Mouse (Mus musculus) layer of hippocampus, adult 11-12 months (tissue): ENCODE results near the gene Espn.

Experiments used
- DNase-seq: peaks from one replicate; pipeline ENCODE4 v3.0.0; 2022; ENCODE audit warnings: low spot score

Espn gene

GRCm38 (mm10) chr4:152151966-152152544 lies at the start of gene Espn:
Gene Espn, minus strand, starts transcription at chr4:152152371.
- DNase-seq, result no peak

- DNase-seq, result no peak
Observed at GRCm38 (mm10) chr4:152201492-152201891, 49.3 kb upstream of the Espn start.

- no peak for DNase-seq
Observed at GRCm38 (mm10) chr4:152199617-152200016, 47.4 kb upstream of the Espn start.

DNA sequence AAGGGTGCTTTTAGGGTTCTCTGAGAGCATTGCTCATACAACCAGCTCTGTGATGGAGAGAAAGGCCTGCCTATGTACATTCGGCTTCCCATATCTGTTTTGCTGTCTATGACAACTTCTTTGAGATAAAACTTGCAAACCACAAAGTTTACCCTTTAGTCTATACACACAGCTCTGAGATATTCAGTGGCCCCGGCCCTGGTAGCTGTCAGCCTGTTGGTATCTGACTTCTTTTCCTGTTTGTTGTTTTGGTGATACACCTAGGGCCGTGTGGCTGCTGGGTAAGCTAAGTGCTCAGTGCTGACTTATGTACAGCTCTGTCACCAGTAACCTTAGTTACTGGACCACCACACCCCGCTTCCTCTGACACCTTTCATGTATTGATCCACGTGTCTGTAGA lies 45.4 kb upstream of the Espn start:
- DNase-seq, result no peak

GRCm38 (mm10) chr4:152196276-152196675 lies 44.1 kb upstream of the Espn start:
- no peak for DNase-seq

DNA sequence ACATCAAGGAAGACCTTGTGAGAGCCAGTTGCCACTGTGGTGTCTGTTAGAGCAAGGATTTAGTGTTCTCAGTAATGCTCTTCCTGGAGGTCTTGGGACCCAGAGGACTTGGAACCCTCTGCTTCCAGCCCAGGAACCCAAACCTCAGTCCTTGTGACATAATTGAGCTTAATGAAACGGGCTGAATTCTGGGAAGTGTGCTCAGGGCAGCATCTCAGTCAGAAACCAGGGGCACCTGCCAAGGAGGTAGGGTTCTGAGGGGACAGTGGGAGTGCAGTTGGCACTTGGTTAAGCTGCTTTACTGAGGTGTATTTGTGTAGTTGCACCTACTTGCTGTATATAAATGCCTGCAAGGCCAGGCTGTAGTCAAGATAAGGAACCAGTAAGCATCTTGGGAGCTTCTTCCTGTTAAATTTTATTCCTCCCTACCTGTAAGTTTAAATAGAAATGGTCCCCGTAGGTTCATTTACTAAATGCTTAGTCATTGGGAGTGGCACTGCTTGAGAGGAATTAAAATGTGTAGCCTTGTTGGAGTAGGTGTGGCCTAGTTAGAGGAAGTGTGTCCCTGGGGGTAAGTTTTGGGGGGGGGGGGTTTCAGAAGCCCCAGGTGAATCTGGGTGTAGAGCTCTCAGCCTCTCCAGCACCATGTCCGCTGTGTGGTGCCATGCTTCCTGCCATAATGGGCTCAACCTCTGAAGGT lies 42.5 kb upstream of the Espn start:
- no peak for DNase-seq

DNA sequence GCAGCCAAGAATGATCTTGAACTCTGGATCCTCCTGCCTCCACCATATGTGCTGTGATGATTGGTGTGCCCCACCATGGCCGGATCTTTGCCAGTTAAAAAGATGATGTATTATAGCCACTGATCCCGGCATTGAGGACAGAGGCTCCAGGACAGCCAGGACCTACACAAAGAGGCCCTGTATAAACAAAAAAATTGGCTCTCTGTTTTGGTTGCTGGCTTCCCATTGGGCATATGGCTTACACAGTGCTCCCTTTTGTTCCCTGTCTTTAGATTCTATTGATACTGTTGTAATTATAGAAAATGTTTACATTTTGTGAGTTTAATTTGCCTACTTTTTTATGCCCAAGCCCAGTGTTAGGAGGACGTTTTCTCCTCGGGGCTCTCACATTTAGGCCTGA lies 40.4 kb upstream of the Espn start:
- no peak for DNase-seq

- DNase-seq, result no peak
Observed at GRCm38 (mm10) chr4:152190701-152191100, 38.5 kb upstream of the Espn start.

- no peak for DNase-seq
Observed at GRCm38 (mm10) chr4:152190096-152190653, 38.0 kb upstream of the Espn start.

DNA sequence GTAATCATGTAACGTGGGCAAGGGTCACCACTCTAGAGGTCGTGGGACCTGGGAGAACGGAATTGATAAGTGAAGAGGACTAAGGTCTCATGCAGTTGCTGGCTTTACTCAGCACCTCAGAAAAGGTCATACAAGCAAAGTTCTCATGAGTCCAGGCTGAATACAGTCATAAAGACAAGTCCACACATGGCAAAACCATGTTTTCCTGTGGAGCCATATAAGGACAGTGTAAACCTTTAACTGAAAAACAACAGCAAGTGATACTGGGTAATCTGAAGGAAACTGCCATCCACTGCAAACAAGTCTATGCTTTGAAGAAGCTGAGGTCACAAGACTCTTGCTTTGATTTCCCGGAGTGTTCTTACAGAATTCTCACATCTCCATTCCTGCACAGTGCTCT lies 37.5 kb upstream of the Espn start:
- DNase-seq, result no peak

GRCm38 (mm10) chr4:152189071-152189470 lies 36.9 kb upstream of the Espn start:
- DNase-seq, result no peak

DNA sequence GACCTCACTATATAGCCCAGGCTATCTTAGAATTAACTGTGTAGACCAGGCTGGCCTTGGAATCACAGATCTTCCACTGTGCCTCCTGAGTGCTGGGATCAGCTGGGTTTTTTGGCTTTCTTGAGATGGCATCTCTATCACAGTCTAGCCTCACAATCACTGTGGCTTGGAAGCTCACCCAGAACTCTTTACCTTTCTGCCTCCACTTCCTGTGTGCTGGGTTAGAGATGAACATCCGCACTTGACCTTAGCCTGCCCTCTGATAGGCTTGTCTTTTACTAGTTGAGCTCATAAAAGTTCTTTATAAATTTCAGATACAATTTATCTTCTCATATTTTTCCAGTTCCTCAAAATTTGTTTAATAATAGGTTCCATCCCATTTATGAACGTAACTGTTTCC lies 36.5 kb upstream of the Espn start:
- no peak for DNase-seq

GRCm38 (mm10) chr4:152187142-152187541 lies 35.0 kb upstream of the Espn start:
- DNase-seq, result no peak

DNA sequence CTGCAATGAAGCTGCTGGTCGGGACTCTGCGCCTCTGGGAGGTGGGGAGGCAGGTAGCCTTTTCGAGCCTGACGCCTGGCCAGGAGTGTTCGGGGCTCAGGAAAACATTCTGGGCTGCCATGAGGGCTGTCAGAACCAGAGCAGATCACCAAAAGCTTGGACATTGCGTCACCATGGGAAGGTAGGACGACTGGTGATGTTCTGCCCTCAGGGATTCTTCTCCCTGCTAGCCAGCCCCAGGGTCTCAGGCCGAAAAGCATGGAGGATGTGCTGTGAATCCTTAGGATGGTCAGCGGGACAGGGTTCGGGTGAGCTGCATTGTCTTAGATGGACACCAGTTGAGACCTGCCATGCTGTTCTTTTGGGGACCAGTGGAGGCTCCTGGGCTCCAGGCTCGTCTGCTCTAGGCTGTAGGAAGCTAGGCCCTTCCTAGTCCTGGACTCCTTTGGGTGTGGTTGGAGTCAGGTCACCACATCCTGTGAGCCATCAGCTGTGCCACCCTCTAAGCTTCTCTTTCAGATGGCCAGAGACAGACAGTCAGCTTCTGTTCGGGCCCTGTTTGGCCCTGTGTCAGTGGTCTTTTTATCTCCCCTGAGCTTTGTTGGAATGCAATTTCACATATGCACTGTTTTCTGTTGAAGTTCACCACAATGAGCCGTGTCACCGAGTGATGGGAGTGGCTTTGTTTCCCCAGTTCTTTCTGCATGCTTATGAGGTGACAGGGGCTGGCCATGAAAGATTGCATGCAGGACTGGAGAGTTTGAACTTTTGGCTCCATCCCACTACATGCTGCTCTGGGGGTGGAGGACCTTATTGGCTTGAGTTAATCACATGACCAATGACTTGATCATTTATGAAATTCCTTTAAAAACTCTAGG lies 34.3 kb upstream of the Espn start:
- no peak for DNase-seq

GRCm38 (mm10) chr4:152185510-152186204 lies 33.5 kb upstream of the Espn start:
- DNase-seq, result no peak

DNA sequence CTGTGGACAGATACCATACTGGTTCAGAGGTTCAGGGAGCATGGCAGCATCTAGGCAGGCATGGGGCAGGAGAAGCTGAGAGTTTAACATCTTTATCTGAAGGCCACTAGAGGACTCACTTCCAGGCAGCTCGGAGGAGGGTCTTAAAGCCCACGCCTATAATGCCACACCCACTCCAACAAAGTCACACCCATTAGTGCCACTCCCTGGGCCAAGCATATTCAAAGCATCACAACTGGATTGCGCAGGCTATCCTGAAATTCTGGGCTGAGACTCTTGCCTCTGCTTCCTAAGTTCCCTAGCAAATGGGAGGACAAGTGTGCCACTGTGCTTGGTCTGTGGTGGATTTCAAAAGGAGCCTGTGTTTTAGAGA lies 33.0 kb upstream of the Espn start:
- DNase-seq, result no peak

GRCm38 (mm10) chr4:152184353-152185035 lies 32.3 kb upstream of the Espn start:
- DNase-seq, result peak; percentile 69

DNA sequence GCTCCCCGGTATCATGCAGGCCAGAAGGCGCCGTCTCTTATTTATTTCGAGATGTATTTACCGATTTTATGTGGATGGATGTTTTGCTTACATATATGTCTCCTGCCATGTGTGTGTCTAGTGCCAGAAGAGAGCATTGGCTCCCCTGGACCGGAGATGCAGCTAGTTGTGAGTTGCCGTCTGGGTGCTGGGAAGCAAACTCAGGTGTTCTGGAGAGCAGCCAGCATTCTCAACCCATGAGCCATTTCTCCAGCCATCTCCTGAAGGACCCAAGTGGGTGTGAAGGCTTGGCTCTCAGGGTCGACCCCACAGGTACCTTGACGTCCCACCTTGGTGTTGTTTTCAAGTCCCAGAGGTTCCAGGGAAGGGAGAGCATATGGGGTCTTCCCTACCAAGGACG lies 30.0 kb upstream of the Espn start:
- DNase-seq, result no peak

GRCm38 (mm10) chr4:152179946-152180660 lies 27.9 kb upstream of the Espn start:
- DNase-seq, result no peak

DNA sequence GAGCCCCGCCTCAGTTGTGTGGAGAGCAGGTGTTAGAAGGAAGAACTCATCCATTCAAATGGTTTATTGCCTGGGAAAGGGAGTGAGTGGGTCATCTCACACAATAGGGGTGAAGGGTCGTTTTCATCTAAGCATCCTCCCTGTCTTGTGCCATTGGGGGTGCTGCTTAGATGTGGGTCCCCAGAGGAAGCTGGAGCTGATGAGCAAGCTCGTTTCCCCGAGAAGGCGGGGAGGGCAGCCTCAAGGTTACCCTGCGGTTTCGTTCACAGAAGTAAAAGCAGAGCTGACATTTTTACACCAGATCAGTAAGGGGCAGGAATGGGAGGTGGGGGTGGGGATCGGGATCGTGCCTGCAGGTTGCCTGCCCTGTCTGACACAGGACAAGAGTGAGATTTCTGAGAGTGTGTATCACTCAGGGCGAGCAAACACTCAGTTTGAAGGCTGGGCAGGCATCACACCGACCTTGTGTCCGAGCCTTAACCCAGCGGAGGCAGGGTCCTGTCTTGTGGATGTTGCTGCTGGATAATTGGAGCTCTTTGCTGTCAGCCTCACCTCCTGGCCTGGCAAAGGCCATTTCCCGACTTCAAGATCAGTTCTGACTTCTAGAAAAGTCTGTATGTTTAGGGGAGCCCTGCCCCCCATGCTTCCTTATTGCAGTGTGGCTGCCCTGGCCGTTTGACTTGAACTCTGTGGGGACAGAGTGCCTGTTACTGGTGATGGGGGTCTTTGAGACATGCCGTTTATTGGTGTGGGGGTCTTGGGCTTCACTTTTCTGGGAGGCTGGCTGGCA lies 26.9 kb upstream of the Espn start:
- no peak for DNase-seq
